Mouse (Mus musculus) CH12.LX (cell line): ENCODE data around the gene Gm5114.

Experiments
- CTCF ChIP-seq, 2 experiments: IDR thresholded peaks in 1 of 2; conservative IDR thresholded peaks in 1 of 2; 2 replicates each; pipeline ENCODE4 v1.5.1; 2011 to 2012; ENCODE audit warnings: low read depth in 2 of 2, low read length in 2 of 2, improper control_type of control experiment in 1 of 2, inconsistent platforms in 1 of 2, mild to moderate bottlenecking in 1 of 2, moderate library complexity in 1 of 2
- ELF1 ChIP-seq: IDR thresholded peaks from 2 replicates; pipeline ENCODE4 v1.6.1; 2014; ENCODE audit warnings: low read depth, mild to moderate bottlenecking, inconsistent platforms, low read length, improper control_type of control experiment
- PAX5 ChIP-seq: IDR thresholded peaks from 2 replicates; pipeline ENCODE4 v1.6.1; 2012; ENCODE audit warnings: low read length, inconsistent platforms, mixed read lengths
- TCF12 ChIP-seq: IDR thresholded peaks from 2 replicates; pipeline ENCODE4 v1.6.1; 2014; ENCODE audit warnings: low read depth, mild to moderate bottlenecking, inconsistent platforms, low read length, improper control_type of control experiment

DNA sequence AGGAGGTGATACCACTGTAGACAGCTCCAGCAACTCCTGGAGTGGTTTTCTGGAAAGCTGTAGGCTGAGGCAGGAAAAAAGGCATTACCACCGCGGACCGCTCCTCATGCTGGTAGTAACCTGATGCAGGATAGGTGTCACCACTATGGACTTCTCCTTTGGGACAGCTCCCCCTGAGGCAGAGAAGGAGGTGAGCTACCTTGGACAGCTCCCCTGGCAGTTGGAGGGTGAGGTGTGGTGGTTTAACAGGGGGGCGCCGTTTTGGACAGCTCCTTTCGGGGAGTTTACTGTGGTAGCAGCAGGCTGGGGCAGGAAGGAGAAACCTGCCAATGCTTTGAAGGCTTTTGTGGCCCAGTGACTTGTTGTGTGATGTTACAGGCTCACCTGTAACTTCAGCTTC, 42.8 kb upstream of the Gm5114 start:
- TF ChIP-seq CTCF (conservative IDR thresholded peaks at IDR 0.05 in 1 of 2, IDR thresholded peaks at IDR 0.05 in 1 of 2; ENCODE audit: low read depth in 2 of 2, low read length in 2 of 2) (no peak), TCF12 (no peak), PAX5 (no peak), ELF1 (no peak)
